Mouse (Mus musculus) liver, postnatal 0 days (tissue): Measurements from ENCODE around the gene Plod2. TPM values are rescaled to one million over a fixed set of nuclear protein-coding genes. Genes with fewer than 3 reads are reported as not detected.

Experiments used
- ATAC-seq: fragments of 200-750 bp; cut with Nextera tagmentation; 2 replicates; pipeline ENCODE4 v1.8.0; 2017; ENCODE audit warnings: mild to moderate bottlenecking, moderate library complexity
- DNase-seq: peaks from one replicate; pipeline ENCODE4 v3.0.0-alpha.2; 2016
- H3K27ac ChIP-seq: fragments of 300-500 bp; sonication (generic); 2 replicates; pipeline ENCODE4 v1.5.1; 2014; ENCODE audit warnings: antibody characterized with exemption, moderate library complexity, mild to moderate bottlenecking, low read depth
- H3K27me3 ChIP-seq: fragments of 300-500 bp; sonication (generic); 2 replicates; pipeline ENCODE4 v1.6.1; 2014; ENCODE audit warnings: low read length, control low read depth, mixed read lengths; ENCODE audit not compliant: insufficient read depth
- H3K36me3 ChIP-seq: fragments of 300-500 bp; sonication (generic); replicated peaks from 2 replicates; pipeline ENCODE4 v1.6.1; 2014; ENCODE audit warnings: mild to moderate bottlenecking, control low read depth, low read length, moderate library complexity, mixed read lengths; ENCODE audit not compliant: insufficient read depth
- H3K4me1 ChIP-seq: fragments of 300-500 bp; sonication (generic); 2 replicates; pipeline ENCODE4 v1.6.1; 2014; ENCODE audit warnings: antibody characterized with exemption, mild to moderate bottlenecking, control low read depth; ENCODE audit not compliant: insufficient read depth
- H3K4me2 ChIP-seq: fragments of 300-500 bp; sonication (generic); 2 replicates; pipeline ENCODE4 v1.6.1; 2014; ENCODE audit warnings: low read depth, mild to moderate bottlenecking, low read length, moderate library complexity, mixed read lengths
- H3K4me3 ChIP-seq: fragments of 300-500 bp; sonication (generic); 2 replicates; pipeline ENCODE4 v1.5.1; 2014; ENCODE audit warnings: low read depth, low read length
- H3K9ac ChIP-seq: fragments of 300-500 bp; sonication (generic); replicated peaks from 2 replicates; pipeline ENCODE4 v1.6.1; 2014; ENCODE audit warnings: mild to moderate bottlenecking, moderate library complexity
- H3K9me3 ChIP-seq: fragments of 300-500 bp; sonication (generic); 2 replicates; pipeline ENCODE4 v1.6.1; 2016; ENCODE audit warnings: mild to moderate bottlenecking, control low read depth, low read length, mixed read lengths
- CTCF ChIP-seq: sonication (generic); IDR thresholded peaks from 2 replicates; pipeline ENCODE4 v1.5.1; 2016; ENCODE audit warnings: antibody characterized with exemption, low read depth
- EP300 ChIP-seq: IDR thresholded peaks from 2 replicates; pipeline ENCODE4 v1.6.1; 2016; ENCODE audit warnings: antibody characterized with exemption, low read depth, mild to moderate bottlenecking
- WGBS: fragments of 180-500 bp; shearing (Covaris S2); extraction: QIAGEN DNeasy Blood & Tissue Kit; methylation state at CpG from one replicate; pipeline ENCODE4 v1.1.7; 2014; ENCODE audit not compliant: insufficient replicate concordance; 5-methylcytosine and 5-hydroxymethylcytosine counted together
- polyA plus RNA-seq: library from polyadenylated mRNA; unstranded; fragments of >200 nt; fragmentation: Nextera tagmentation; extraction: Ambion mirVana; gene quantifications from 2 replicates; pipeline ENCODE4 v1.2.1, GENCODE M21; 2015

The Plod2 gene
- polyA plus RNA-seq, 1 experiment from 2014 or later, result 1.5 TPM

DNA sequence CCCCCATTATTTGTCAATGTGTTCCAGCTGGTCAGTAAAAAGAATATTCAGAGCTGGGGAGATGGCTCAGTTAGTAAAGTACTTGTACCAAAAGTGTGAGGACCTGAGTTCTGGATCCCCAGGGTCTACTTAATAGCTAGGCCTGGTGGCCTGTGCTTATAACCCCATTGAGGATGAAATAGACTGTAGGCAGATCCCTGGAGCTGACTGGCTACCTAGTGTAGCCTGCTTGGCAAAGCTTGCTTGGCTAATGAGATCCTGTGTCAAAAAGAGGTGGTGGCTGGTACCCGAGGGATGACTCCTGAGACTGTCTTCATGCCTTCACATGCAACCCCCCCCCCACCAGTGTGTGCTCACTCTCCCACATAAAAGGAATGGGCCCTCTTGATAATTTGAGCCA, 2.1 kb downstream of the Plod2 start:
- H3K9me3 ChIP-seq, result no peaks in the 10 kb centered on the region
- no peak overlapping the region for H3K9ac ChIP-seq
- H3K4me1 ChIP-seq, result peaks cover 7% of the 10 kb centered on the region; the same call in 1 of the 2 replicates
- peaks cover 6% of the 10 kb centered on the region for H3K27me3 ChIP-seq
- no peak overlapping the region for H3K4me3 ChIP-seq
- WGBS, result 59% methylated on average over 1 of the region's 1 CpGs
- no peak for ATAC-seq
- DNase-seq, result no peak
- TF ChIP-seq CTCF (no peak), EP300 (no peak)
- H3K4me2 ChIP-seq, result no peak overlapping the region
- H3K36me3 ChIP-seq, result no peaks in the 10 kb centered on the region
- H3K27ac ChIP-seq, result no peak overlapping the region

DNA sequence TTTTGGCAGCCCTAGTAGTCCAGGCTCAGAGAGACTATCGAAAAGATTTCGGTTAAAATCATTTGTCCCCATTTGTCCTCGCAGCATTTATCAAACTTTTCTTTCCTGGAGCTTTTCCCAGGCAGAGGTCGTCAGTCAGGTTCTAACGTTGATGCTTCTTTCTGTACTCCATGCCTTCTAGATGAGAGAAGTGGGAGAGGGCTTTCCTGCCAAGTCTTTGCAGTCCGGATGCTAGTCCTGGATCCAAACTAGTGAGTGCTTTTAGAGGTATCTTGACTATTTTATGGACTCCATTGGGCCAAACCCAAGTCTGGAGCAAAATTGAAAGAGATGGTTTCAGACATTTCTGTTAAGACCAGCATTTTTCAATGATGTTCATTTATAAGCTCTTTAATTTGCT, 3.0 kb downstream of the Plod2 start:
- 65% methylated on average over 6 of the region's 6 CpGs for WGBS
- peaks cover 7% of the 10 kb centered on the region; the same call in 1 of the 2 replicates for H3K4me1 ChIP-seq
- no peak overlapping the region for H3K27ac ChIP-seq
- H3K4me3 ChIP-seq, result no peak overlapping the region
- peaks cover 6% of the 10 kb centered on the region for H3K27me3 ChIP-seq
- H3K36me3 ChIP-seq, result no peaks in the 10 kb centered on the region
- TF ChIP-seq CTCF, result no peak
- no peak for TF ChIP-seq EP300
- no peaks in the 10 kb centered on the region for H3K9me3 ChIP-seq
- no peak overlapping the region for H3K4me2 ChIP-seq
- ATAC-seq (no peak), DNase-seq (no peak)
- H3K9ac ChIP-seq, result no peak overlapping the region

DNA sequence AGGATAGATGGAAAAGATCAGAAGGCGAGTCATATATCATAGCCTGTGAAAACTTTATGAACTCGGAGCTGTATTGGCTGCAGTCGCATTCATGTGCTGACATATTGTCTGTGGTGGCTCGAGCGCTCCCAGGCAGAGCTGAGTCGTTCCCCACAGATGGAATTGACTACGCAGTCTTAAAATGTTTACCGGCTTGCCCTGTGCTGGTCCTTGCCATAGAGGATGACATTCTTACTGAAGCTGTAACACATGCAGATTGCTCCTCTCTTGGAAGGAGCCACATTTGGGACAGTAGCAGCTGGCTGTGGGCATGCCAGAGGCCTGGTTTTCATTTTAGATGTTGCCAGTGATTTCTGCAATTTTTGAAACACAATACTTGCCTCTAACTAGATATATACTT, 4.4 kb downstream of the Plod2 start:
- no peaks in the 10 kb centered on the region for H3K36me3 ChIP-seq
- H3K27ac ChIP-seq, result no peak overlapping the region
- H3K4me1 ChIP-seq, result peaks cover 7% of the 10 kb centered on the region; the same call in 1 of the 2 replicates
- DNase-seq (no peak), ATAC-seq (no peak)
- H3K9ac ChIP-seq, result no peak overlapping the region
- peaks cover 6% of the 10 kb centered on the region for H3K27me3 ChIP-seq
- 84% methylated on average over 8 of the region's 8 CpGs for WGBS
- H3K4me3 ChIP-seq, result no peak overlapping the region
- H3K9me3 ChIP-seq, result no peaks in the 10 kb centered on the region
- no peak for TF ChIP-seq EP300
- TF ChIP-seq CTCF, result no peak
- H3K4me2 ChIP-seq, result no peak overlapping the region

DNA sequence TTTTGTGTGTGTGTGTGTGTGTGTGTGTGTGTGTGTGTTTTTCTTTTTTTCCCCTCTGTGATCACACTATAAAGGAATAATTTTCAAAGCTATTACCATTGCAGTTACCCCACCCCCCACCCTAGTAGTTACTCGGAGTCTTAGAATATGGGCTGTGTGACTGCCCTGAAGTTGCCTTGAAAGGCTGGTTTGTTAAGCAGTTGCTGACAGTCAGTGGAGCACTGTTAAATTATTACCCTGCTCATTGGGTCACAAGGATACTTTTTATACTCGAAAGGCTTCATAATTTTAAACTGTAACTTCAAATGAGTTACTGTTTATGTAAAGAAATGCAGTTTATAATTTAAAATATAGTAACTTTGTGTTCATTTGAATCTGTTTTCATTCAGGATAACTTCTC, 5.1 kb downstream of the Plod2 start:
- no peak for DNase-seq
- no peak for ATAC-seq
- Histone ChIP-seq H3K27me3 (peaks cover 4% of the 10 kb centered on the region), H3K36me3 (no peaks in the 10 kb centered on the region), H3K4me2 (no peak overlapping the region), H3K27ac (no peak overlapping the region), H3K4me3 (no peak overlapping the region), H3K4me1 (peaks cover 7% of the 10 kb centered on the region; the same call in 1 of the 2 replicates), H3K9me3 (no peaks in the 10 kb centered on the region), H3K9ac (no peak overlapping the region)
- TF ChIP-seq CTCF (no peak), EP300 (no peak)
- 72% methylated on average over 2 of the region's 2 CpGs for WGBS

DNA sequence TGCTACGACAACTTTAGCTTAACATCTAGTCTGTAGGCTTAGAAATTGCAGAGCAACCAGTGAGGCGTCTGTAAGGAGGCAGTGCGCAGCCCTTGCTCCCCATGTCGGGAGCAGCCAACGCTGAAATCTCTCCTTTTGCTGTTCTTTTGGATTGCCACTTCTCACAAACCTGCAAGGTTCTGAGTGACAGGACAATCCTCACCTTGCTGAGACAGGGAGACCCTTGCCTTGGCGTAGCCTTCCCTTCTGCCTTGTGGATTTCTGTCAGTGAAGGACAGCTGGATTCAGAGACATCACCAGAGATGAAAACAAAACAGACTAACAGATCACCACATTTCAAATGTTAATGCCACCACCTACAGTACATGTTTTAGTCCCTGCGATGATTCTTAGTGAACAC, 5.8 kb downstream of the Plod2 start:
- ATAC-seq (no peak), DNase-seq (no peak)
- H3K9ac ChIP-seq, result no peak overlapping the region
- H3K4me2 ChIP-seq, result no peak overlapping the region
- 86% methylated on average over 7 of the region's 7 CpGs for WGBS
- no peaks in the 10 kb centered on the region for H3K27me3 ChIP-seq
- H3K4me3 ChIP-seq, result no peak overlapping the region
- H3K4me1 ChIP-seq, result 0 out of 2 replicates have a peak, but pooled peaks cover 2% of the 10 kb centered on the region
- no peaks in the 10 kb centered on the region for H3K36me3 ChIP-seq
- no peaks in the 10 kb centered on the region for H3K9me3 ChIP-seq
- TF ChIP-seq CTCF (no peak), EP300 (no peak)
- H3K27ac ChIP-seq, result no peak overlapping the region

DNA sequence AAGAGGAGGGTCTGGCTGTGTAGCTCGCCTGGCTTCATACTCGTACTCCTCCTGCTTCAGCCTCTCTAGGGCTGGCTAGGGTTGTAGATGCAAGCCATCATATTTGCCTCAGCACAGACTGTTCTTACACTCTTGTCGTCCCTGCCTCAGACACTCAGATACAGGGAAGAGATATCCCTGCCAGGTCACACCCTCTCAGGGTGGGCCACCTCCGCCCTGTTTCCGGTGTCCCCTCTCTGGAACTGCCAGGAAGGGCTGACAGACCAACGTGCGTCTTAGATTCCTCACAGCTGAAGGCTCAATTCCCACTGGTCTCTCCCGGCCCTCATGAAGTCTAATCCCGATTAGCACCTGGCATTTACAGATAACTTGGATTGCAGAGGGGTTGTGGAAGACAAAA, 6.6 kb downstream of the Plod2 start:
- no peak overlapping the region for H3K4me2 ChIP-seq
- H3K9ac ChIP-seq, result no peak overlapping the region
- no peaks in the 10 kb centered on the region for H3K9me3 ChIP-seq
- no peaks in the 10 kb centered on the region for H3K36me3 ChIP-seq
- no peak for DNase-seq
- H3K4me1 ChIP-seq, result no peaks in the 10 kb centered on the region
- no peaks in the 10 kb centered on the region for H3K27me3 ChIP-seq
- no peak for ATAC-seq
- WGBS, result 68% methylated on average over 9 of the region's 9 CpGs
- H3K27ac ChIP-seq, result no peak overlapping the region
- TF ChIP-seq CTCF (no peak), EP300 (no peak)
- no peak overlapping the region for H3K4me3 ChIP-seq
